Mouse (Mus musculus) 3134 (cell line): ENCODE data around the gene Ppp1r18.
A peak's percentile ranks its signal among the peaks of the same experiment; 100 is the strongest.

ENCODE experiments used
- DNase-seq: peaks from one replicate; pipeline ENCODE4 v3.0.0-alpha.2; 2011; ENCODE audit warnings: low spot score; ENCODE audit not compliant: insufficient read length; ENCODE audit errors: extremely low read depth

Gene Ppp1r18

DNA sequence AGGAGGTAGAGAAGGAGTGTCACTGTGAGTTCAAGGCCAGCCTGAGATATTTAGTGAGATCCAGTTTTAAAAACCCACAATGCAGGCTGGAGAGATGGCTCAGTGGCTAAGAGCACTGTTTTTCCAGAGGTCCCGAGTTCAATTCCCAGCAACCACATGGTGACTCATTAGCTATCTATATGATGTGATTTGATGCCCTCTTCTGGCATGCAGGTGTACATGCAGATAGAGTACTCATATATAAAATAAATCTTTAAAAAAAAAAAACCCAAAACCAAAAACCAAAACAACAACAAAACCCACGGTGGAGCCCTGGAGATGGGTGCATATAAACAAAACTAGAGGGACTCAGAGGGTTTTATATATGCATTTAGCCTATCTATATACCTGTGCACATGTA, 42.2 kb downstream of the Ppp1r18 start:
- no peak for DNase-seq

DNA sequence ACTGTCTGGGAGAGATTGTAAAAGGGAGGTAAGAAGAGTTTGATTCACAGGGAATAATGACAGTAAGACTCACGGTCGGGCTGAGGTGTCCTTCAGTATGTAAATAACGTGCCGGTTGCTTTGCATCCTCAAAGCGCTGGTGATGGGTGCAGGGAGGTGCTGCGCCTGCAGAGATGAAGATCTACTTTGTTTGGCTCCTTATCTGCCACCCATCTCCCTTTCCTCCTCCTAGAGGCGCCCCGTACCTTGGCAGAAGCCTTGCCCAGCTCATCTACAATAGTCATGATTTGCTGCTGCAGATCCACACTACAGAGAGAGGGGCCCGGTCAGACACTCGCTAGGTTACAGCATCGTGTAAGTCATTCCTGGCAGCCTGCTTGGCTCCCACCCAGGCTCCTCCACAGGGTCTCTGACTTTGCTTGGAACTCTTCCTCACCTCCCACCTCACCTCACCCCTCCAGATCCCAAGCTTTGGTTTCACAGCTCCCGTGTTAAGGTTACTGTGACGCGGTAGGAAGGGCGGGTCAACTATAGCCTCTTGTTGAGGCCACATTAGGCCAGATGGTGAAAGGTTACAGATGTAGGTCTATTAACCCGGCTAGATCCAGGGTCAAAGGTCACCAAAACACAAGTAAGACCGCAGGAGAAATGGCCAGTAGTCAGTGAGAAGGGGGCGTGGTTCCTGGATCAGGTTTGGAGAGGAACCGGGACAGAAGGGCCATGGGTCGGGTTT, 44.0 kb downstream of the Ppp1r18 start:
- no peak for DNase-seq

DNA sequence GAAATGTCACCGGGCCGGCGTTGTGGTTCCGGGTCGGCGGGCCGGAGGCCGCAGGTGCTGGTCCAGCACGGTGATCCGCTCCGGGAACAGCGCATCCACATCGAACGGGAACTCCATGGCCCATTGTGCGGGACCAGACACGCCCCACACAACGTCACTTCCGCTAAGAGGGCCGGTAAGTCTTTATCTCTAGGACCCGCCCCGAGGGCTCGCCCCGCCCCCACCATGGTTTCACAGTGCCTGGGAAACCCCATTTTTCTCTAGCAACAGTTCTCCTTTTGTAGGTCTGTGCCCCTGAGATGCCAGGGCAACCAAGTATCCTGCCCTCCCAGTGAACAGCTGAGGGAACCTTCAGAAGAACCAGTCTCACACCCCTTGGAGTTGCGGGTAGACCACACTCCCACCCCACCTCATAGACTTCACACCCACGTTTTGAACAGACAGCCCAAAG, 44.6 kb downstream of the Ppp1r18 start, which contains the start of gene Atat1:
Gene Atat1, minus strand, starts transcription at position 157 of the 451 bp plus-strand sequence.
- peak; percentile 88 for DNase-seq

DNA sequence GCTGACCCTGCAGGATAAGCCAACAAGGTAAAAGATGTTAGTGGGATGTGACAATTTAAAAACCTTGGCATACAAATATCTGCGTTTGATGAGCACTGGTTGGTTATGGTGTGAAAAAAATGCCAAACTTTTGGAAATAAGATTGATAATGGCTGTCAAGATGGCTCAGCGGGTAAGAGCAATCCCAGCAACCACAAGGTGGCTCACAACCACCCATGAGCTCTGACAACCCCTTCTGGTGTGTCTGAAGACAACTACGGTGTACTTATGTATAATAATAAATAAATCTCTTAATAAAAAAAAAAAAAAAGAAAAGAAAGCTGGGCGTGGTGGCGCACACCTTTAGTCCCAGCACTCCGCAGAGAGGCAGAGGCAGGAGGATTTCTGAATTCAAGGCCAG, 49.6 kb downstream of the Ppp1r18 start:
- no peak for DNase-seq

DNA sequence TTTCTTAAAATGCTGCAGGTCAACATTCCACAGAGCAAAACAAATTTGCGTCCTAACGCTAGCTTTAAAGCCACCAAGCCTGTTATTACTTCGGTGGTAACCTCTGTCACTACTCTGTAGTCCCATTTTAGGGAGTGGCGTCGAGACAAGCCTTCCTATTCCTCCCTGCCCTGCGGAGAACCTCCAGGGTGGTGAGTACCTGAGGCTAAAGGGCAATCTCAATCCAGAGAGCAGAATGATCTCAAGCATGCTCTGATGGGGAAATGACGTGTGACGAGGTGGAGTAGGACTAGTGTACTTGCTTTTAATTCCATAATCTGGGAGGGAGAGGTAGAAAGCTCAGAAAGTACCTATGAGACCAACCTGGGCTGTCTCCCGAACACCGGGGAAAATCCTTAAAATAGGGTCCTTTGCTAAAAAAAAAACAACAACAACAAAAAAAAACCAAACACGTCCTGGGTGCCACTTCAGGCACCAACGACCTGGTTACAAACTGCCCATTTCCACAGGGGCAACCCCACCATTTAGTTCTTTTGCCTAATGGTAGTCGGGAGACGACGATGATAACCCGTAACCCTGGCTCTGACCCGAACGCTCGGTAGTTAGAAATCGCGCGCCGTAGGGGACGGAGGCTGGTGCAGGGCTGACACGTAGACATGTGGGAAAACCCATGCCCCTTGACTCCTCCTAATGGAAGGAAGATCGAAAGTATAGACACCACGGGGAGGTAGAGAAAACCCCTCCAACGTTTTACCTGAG, 50.3 kb downstream of the Ppp1r18 start:
- DNase-seq, result no peak

DNA sequence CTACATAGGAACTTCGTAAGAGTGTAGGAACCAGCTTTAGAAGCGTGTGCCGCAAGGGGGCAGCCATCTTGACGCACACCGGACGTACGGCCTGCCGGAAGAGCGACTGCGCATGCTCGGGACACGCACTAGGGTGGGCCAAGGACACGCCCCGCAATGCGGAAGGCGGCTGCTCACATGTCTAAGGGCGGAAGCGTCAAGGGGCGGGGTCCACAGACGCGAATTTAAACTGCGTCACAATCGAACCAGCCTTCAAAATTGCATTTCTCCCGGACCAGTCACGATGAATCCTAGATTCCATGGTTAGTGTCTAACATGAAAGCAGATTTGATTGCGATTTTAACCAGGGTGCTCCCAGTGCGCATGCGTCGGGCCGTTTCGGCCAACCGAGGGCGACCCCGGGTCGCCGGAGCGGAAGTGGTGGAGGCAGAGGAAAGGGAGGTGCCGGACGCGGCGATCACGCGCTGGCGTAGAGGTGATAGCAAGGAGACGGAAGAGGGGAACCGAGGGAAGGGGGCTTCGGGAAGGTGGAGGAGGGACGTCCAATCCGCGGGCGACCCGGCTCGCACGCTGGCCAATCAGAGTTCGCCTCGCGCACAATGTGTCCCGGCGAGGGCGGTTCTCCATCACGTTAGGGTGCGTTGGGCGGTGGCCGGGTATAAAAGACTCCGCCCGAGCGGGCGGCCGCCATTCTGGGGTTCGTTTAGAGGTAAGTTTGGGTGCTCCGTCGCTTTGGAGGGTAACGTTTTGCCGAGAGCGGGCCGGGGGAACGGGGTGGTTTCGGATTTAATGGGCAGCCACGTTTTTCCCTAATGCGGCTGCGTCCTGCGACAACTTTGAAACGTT, 51.1 kb downstream of the Ppp1r18 start, which contains the start of the genes Mrps18b and Ppp1r10:
Gene Mrps18b, minus strand, starts transcription at position 93 of the 846 bp plus-strand sequence.
Gene Ppp1r10, plus strand, starts transcription at position 138 of the 846 bp plus-strand sequence.
- peak; percentile 99 for DNase-seq

DNA sequence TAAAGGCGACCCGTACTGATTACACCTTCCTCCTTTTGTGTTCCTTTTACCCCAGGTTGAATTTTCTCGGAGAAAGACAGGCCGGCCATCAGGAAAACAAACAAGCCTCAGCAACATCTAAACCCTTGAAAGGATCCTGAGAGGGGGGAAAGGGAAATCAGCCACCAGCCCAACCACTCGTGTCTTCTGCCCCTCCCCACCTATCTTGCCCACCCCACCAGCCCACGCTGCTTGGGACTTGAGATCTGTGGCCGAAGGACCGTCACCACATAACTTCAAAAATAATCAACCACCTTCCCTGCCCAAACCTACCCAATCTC, 51.7 kb downstream of the Ppp1r18 start:
- no peak for DNase-seq

DNA sequence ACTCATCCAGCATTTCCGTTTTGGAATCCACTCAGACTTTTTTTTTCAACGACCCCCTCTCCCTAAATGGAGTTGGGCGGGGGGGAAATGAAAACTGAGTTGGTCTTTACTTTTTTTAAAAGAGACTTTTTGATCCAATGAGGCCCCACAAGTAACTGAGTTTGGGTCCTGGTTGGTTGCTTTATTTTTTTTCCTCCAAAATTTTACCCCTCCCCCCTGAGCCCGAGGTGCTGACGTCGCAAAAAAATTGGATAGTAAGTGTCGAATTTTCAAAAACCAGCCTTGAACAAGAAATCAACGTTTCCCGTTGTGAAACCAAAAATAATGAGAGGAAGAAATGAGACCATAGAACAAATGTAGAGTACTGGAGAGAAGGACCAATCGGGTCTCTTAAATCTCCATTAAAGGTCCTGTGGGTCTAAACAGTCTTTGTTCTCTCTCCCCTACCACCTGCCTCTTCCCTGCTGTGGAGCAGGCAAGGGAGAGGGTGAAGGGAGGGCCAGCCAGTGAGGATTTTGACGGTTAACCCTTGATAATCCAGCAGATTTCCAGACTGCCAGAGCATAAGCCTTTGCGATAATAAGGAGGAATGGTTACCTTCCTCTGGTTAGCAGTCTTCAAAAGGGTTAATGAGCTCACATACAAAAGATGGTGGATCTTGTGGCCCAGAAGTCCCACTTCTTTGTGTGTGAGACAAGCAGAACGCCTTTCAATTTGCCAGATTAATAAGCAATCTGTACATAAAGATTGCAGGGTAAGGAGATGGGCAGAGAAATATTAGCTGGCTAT, 52.3 kb downstream of the Ppp1r18 start:
- DNase-seq, result peak; percentile 54

DNA sequence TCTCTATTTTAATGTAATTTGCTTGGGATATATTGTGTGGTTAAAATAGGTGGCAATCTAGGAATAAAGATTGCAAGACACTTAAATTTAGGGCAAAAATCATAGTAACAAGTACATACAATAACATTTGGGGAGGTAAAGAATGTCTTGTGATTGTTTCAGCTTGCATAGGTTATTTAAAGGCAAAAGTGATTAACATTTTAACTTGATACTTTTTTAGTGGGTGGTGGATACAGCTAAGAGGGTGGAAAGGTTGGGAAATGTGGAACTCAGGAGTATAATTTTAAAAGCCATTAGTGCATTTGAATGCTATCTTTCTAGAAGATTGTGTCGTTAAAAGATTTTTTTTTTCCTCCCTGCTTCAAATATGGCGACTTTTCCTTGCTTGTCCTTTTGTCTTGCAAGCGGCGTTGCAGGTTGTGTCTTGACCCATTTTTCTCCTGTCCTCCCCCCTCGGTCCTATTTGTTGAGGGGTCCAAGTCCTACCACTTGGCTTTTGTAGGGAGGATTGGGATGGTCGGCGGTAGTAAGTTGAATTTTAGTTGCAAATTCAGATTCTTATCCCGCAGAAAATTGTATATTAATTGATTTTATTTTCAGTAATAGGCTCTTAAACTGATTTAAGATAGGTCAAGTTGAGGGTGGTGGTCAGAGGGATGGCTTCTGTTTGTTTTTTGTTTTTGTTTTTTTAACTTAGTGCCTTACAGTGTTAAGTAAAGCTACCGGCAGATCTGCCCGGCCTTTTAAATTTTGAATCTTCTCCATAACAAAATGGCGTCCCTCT, 53.1 kb downstream of the Ppp1r18 start:
- DNase-seq, result peak; percentile 60

DNA sequence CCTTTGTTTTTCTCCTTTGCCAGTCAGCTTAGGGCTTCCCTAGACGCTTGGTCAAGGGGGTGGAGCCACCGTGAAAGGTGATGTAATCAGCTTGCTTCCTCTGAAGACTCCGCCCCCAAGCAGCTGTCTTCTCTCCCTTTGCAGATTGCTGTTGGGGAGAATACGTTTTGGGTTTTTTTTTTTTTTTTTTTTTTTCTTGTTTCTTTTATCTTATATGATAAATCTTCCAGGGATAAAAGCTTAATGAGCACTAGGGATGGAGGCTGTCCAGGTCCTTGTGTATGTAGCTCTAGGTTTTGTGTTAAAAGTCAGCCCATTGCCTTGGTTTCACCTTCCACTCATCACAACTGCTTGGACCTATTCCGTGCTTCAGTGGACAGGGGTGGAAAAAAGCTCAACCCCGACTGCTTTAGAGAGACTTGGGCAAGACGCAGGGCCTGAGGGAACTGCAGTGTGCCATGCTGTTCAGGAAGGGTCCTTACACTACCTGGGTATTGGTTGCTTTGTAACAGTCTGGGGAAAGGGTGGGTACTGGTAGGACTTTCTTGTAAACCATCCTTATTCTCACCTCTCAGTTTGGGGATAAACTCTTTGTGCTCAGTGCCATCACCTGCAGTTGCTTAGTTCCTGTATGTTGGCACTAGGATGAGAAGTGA, 53.8 kb downstream of the Ppp1r18 start:
- DNase-seq, result peak; percentile 82

DNA sequence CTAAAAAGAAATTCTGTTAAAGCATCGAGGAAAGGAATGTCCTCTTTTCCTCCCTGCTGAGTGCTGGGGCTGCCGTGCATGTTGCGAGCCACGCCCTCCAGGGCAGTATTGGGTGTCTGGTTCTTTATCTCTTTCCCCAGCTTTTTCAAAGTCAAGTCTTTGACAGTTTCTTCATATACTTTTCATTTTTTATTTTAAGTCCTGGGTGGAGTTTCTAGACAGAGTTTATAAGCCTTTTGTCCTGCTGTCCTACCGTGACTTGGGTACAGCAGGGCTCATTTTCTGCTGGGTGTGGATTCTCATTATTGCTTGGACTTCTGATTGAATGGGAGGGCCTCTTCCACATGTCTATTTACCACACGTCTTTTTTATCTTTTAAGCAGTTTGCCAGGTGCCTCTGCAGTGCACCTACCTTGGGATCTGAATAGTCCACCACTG, 54.5 kb downstream of the Ppp1r18 start:
- no peak for DNase-seq

DNA sequence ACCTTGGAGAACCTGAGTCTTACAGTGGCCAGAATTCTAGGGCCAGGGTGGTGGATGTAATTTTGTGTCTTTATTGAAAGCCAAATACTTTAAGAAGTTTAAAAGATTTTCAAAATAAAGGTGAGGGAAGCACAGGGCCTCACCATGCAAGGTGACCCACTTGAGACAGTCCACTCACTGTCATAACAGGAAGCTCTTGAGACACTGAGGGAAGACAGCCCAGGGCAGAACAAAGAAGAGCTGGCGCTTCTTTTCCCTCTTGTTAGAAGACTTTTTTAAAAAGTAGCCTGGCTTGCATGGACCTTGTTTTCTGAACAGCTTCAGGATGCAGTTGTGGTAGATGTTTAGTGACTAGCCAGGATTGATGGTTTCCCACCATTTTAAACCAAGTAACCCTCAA, 55.0 kb downstream of the Ppp1r18 start:
- no peak for DNase-seq

DNA sequence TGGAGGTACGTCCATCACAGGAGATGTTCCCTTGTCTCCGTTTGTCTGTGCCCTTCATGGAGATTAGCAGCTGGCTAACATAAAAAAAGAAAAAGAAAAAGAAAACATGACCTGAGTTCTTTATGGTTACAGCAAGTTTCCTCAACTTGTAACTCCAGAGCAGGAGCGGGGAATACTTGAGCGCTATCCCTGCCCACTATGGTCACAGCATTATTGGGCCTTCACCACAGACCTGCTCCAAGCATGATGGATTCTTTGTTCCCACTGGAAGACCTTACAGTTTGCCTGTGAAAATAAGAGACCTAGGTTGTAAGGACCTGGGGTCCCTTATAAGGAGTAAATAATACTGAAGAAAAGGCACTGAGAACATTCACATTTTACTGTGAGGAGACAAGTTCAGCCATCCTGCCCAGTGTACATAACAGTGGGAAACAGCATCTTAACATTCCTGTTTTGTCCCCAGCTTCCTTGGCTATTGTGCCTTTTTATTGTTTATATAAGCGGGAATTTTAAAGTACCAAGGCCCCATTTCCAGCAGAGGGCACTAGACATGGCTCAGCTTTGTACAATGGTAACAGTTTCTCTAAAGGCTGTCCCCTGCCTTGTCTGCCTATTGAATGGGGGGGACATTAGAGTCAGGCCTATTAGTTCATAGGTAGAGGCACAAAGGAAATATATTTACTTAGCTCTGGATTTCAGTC, 55.6 kb downstream of the Ppp1r18 start:
- DNase-seq, result no peak

DNA sequence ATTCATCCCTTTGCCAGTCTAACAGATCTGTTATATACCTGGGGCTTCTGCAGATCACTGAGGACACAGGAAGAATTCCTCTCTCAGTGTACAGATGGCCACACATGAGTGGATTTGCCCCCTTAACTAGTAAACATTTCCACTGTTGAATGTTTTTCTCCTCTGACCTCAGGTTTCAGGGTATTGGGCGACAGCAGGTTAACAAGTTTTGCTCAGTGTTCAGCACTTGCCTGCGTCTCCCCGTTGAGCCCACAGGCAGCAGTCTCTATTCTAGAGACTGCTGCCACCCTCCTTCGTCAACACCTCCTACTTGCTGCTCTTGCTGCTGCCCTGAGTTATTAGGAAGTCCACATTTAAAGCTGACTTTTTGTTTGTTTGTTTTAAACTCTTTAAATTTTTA, 56.3 kb downstream of the Ppp1r18 start:
- no peak for DNase-seq

DNA sequence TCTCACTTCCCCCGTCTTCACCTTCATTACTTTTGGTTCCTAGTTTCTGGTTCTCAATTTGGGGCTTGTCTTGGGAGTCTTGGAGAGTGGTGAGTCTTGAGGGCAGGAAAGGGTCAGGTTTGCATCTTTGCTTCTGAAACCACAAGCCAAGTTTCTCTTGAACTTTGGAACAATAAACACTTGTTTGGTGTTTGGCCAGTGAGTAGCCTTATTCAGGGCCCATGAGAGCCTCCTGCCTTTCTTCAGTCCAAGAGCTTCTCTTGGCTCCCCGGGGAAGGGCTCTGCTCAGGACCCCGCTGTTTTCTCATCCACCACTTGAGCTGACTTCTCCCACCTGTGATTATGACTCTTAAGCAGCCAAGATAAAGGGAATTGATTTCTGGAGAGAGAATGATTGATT, 57.2 kb downstream of the Ppp1r18 start:
- DNase-seq, result no peak

DNA sequence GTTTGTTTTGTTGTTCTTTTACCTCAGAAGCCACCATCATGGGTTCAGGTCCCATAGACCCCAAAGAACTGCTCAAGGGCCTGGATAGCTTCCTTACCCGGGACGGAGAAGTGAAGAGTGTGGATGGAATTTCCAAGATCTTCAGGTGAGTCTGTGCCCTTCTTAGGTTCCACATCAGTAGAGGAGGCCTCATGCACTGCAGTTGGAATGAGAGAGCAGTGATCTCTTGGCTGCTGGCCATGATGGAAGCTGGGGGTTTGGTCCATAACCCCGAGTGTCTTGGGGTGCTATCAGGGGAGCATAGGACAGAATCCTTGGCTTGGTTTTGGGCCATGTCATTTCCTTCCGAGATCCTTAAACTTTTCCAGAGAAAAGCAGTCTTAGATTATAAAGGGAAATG, 57.9 kb downstream of the Ppp1r18 start:
- DNase-seq, result no peak
